26 mouse cellular contexts compared by ENCODE assay signal in the genomic region with DNA sequence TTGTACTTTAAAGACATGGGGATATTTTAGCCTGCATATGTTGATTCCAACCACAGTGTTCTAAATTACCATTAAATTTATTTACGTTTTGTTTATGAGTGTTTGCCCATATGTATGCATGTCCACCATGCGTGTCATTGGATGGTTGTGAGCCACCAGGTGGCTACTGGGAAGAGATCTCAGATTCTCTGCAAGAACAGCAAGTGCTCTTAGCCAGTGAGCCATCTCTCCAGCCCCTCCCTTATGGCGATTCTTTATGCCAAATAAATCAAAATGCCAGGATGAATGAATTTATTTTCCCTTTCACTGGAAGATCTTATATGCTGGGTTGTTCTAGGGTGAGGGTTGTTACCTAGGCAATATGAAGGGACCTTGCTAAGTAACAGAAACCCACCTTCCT. TPM values are rescaled to one million over a fixed set of nuclear protein-coding genes. Genes with fewer than 3 reads are reported as not detected.
DNase-seq lines count a peak whose midpoint lies in the region; ATAC-seq and TF ChIP-seq lines count a peak whose summit lies in the region.
"Had no signal": no experiment of that assay in that cellular context is flagged by ENCODE, and none has a peak within 500 bp of the region (broad histone marks: within the 10 kb centered on the region; RNA-seq: fewer than 3 reads in every experiment).

No protein-coding gene starts in this region.

- peak overlapping the region; percentile 62 for H3K4me3 ChIP-seq in gastrocnemius, adult 2 months
- no peak overlapping the region for H3K4me3 ChIP-seq in midbrain, embryonic 15.5 days
- H3K4me3 ChIP-seq in midbrain, embryonic 11.5 days (ENCODE audit: low read depth, low read length): no peak overlapping the region
- H3K4me3 ChIP-seq in cortical plate, adult 2 months (ENCODE audit: insufficient read depth, low read length): peak overlapping the region; percentile 24; the same call in 1 of the 2 replicates
- H3K4me3 ChIP-seq: embryonic facial prominence, embryonic 13.5 days; heart, embryonic 10.5 days; limb, embryonic 13.5 days; liver, embryonic 12.5 days; midbrain, embryonic 12.5 days; myocyte had no signal

- peak overlapping the region; percentile 87 for H3K27ac ChIP-seq in gastrocnemius, adult 2 months
- H3K27ac ChIP-seq in midbrain, embryonic 15.5 days: no peak overlapping the region
- no peak overlapping the region for H3K27ac ChIP-seq in midbrain, embryonic 11.5 days (ENCODE audit: low read depth, low read length)
- no peak overlapping the region for H3K27ac ChIP-seq in cortical plate, adult 2 months (ENCODE audit: insufficient read depth, low read length)
- H3K27ac ChIP-seq: embryonic facial prominence, embryonic 13.5 days; heart, embryonic 10.5 days; limb, embryonic 13.5 days; liver, embryonic 12.5 days; midbrain, embryonic 12.5 days; stomach, postnatal 0 days had no signal

- H3K36me3 ChIP-seq in midbrain, embryonic 15.5 days (replicated peaks): no peaks in the 10 kb centered on the region
- no peaks in the 10 kb centered on the region for H3K36me3 ChIP-seq in midbrain, embryonic 11.5 days (ENCODE audit: control insufficient read depth, insufficient read depth, low read length)
- H3K36me3 ChIP-seq: embryonic facial prominence, embryonic 13.5 days; heart, embryonic 10.5 days; limb, embryonic 13.5 days; liver, embryonic 12.5 days; midbrain, embryonic 12.5 days had no signal

- H3K4me2 ChIP-seq in midbrain, embryonic 15.5 days: peak overlapping the region; percentile 8; the same call in 1 of the 2 replicates
- no peak overlapping the region for H3K4me2 ChIP-seq in midbrain, embryonic 11.5 days
- H3K4me2 ChIP-seq: embryonic facial prominence, embryonic 13.5 days; limb, embryonic 13.5 days; liver, embryonic 12.5 days; midbrain, embryonic 12.5 days had no signal

- WGBS in midbrain, embryonic 15.5 days: 83% methylated on average over 3 of the region's 3 CpGs
- 84% methylated on average over 3 of the region's 3 CpGs for WGBS in midbrain, embryonic 11.5 days

- ATAC-seq in cerebellum, adult (ENCODE audit: insufficient number of reproducible peaks, low FRiP score, low TSS enrichment): no peak
- no peak for ATAC-seq in midbrain, embryonic 15.5 days (replicated peaks)
- ATAC-seq in midbrain, embryonic 11.5 days (ENCODE audit: low FRiP score): no peak
- ATAC-seq in activated CD4-positive, CD25-positive, alpha-beta regulatory T cell, adult 4 months: no peak
- ATAC-seq: intestine, embryonic 16.5 days; liver, embryonic 12.5 days had no signal

- intact Hi-C loops in gastrocnemius, adult 2 months (cut with DNase I): no loop called here

- TF ChIP-seq CTCF in gastrocnemius, adult 2 months (IDR thresholded peaks at IDR 0.05): no peak
- TF ChIP-seq CTCF in cortical plate, adult 2 months (IDR thresholded peaks at IDR 0.05; ENCODE audit: extremely low read depth, insufficient read depth, low read length): no peak

- H3K4me1 ChIP-seq in midbrain, embryonic 15.5 days: peaks cover 7% of the 10 kb centered on the region; the same call in 1 of the 2 replicates
- no peaks in the 10 kb centered on the region for H3K4me1 ChIP-seq in midbrain, embryonic 11.5 days (ENCODE audit: control insufficient read depth, insufficient read depth, low read length)
- H3K4me1 ChIP-seq in cortical plate, adult 2 months (ENCODE audit: control insufficient read depth, insufficient read depth, low read length): peaks cover 12% of the 10 kb centered on the region
- H3K4me1 ChIP-seq: embryonic facial prominence, embryonic 13.5 days; limb, embryonic 13.5 days; liver, embryonic 12.5 days; midbrain, embryonic 12.5 days had no signal

- TF ChIP-seq POLR2A in cortical plate, adult 2 months (IDR thresholded peaks at IDR 0.05; ENCODE audit: extremely low read depth, insufficient read depth, low read length): no peak

- no peaks in the 10 kb centered on the region for H3K9me3 ChIP-seq in midbrain, embryonic 15.5 days
- H3K9me3 ChIP-seq in midbrain, embryonic 11.5 days (ENCODE audit: control insufficient read depth, low read length): no peaks in the 10 kb centered on the region
- H3K9me3 ChIP-seq: embryonic facial prominence, embryonic 13.5 days; heart, embryonic 10.5 days; limb, embryonic 13.5 days; liver, embryonic 12.5 days; midbrain, embryonic 12.5 days had no signal

- H3K27me3 ChIP-seq in midbrain, embryonic 15.5 days (replicated peaks): no peaks in the 10 kb centered on the region
- peaks cover 13% of the 10 kb centered on the region for H3K27me3 ChIP-seq in midbrain, embryonic 11.5 days (ENCODE audit: control insufficient read depth, insufficient read depth, low read length)

- H3K9ac ChIP-seq in midbrain, embryonic 15.5 days: no peak overlapping the region
- no peak overlapping the region for H3K9ac ChIP-seq in midbrain, embryonic 11.5 days (ENCODE audit: low read length)
- H3K9ac ChIP-seq: embryonic facial prominence, embryonic 13.5 days; limb, embryonic 13.5 days; liver, embryonic 12.5 days; midbrain, embryonic 12.5 days had no signal

- DNase-seq in cerebellum, adult 18-20 months: peak; percentile 52 to 63
- no peak for DNase-seq in gastrocnemius, adult 2 months
- no peak for DNase-seq in gastrocnemius, adult 8-10 months (ENCODE audit: low spot score in 2 of 2)
- DNase-seq in midbrain, embryonic 11.5 days (ENCODE audit: low spot score, missing footprints): no peak
- DNase-seq: adrenal gland, postnatal 25 days; embryo, embryonic 11 days; kidney, adult 9 months; kidney, postnatal 14 days; layer of hippocampus, postnatal 36 days; lung, adult 18-20 months; lung, postnatal 10 days; thymus, adult 2 months; thymus, postnatal 4 days had no signal

RNA-seq across cellular contexts. Expression of a gene that starts 7.3 kb away (rescaled TPM):
- total RNA-seq in gastrocnemius, adult 2 months (2021): 10 to 100 TPM in 1 of 2 experiments, 1 to 10 TPM in 1; 9.5 to 25.4 TPM
- total RNA-seq in gastrocnemius, adult 8-10 months (2022): 1 to 10 TPM; 4.6 to 6.0 (median 5.1) TPM
- 52.1 and 56.4 TPM in 2 replicates for polyA plus RNA-seq in midbrain, embryonic 15.5 days (2015; fragmentation: Nextera tagmentation; extraction: Ambion mirVana)
- 2.4 and 2.8 TPM in 2 replicates for polyA plus RNA-seq in midbrain, embryonic 11.5 days (2014; fragmentation: Nextera tagmentation; extraction: Ambion mirVana)
- polyA plus RNA-seq in cortical plate, adult 2 months (2012; rRNA removed): 521 and 601 TPM in 2 replicates
- polyA plus RNA-seq in activated CD4-positive, CD25-positive, alpha-beta regulatory T cell, adult 4 months (2017; shearing (Covaris generic)): under 1 TPM in 1 of 2 experiments, not detected in 1; 0.75 TPM
- total RNA-seq: adrenal gland, postnatal 25 days had no signal
- polyA plus RNA-seq: gonadal fat pad, adult 2 months had no signal

Comparison
In these comparisons a context has a peak if more than half of its experiments do, and no peak if none do; other contexts are left out.
1. RNA of a gene that starts 7.3 kb away (polyA plus RNA-seq): 521 to 601 TPM in cortical plate, adult 2 months and 52.1 to 56.4 TPM in midbrain, embryonic 15.5 days; 2.4 to 2.8 TPM in midbrain, embryonic 11.5 days and 0.75 TPM in activated CD4-positive, CD25-positive, alpha-beta regulatory T cell, adult 4 months; every median in the first group is over 10 times any median in the second.
2. DNase-seq: peak in cerebellum, adult 18-20 months (2 of 2); none in gastrocnemius, adult 2 months (single experiment), gastrocnemius, adult 8-10 months (0 of 2) and midbrain, embryonic 11.5 days (single experiment).
3. H3K4me3 ChIP-seq: peak in gastrocnemius, adult 2 months (single experiment) and cortical plate, adult 2 months (single experiment); none in midbrain, embryonic 15.5 days (single experiment) and midbrain, embryonic 11.5 days (single experiment).